Comparison of ENCODE assay signal across 8 mouse cellular contexts in the genomic region with DNA sequence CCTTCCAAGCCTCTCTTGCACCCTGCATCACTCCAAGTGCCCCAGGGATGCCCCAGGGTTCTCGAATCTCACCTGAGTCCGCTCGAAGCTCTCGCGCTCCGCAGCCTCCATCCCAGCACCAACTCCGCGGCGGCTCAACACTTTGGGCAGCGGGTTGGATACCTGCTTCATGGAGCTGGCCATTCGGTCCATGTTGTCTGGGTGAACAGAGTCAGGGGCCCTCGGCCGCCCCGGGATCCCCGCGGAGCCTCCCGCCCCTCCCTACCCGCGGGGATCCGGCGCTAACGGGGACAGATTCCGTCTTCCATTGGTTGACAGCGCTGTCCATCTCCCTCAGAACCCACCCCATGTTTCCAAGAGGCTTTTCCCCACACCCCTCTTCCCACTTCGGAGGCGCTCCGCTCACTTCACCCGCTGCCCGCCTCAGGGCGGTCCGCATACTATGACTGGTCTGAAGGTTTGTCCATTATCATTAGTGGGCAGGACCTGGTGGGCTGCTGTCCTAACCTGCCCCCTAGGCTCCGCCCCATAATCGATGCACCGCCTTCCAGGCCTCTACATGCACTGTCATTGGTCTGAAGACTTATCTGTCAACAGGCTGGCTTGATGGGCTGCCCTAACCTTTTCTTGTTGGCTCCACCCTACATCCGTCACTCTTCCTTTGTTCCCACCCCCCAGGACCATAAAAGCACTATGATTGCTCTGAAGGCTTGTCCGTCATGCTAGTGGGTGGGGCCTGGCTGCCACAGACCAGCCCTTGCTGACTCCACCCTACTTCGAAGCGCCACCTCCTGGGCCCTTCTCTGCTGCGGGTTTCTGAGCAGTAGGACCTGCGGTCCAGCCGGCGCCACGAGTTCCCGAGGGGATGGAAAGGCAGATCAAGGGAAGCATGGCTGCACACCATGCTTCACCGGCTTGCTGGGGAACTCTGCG. TPM values are rescaled to one million over a fixed set of nuclear protein-coding genes. Genes with fewer than 3 reads are reported as not detected.
A peak's percentile ranks its signal among the peaks of the same experiment; 100 is the strongest.
DNase-seq lines count a peak whose midpoint lies in the region; ATAC-seq lines count a peak whose summit lies in the region.

A gene (minus strand): TSS at position 256 of the 933 bp plus-strand sequence.

- H3K27me3 ChIP-seq in hindbrain, embryonic 14.5 days (ENCODE audit: control insufficient read depth, insufficient read depth, low read length), result no peaks in the 10 kb centered on the region

- peak within 1 kb of the TSS; percentile 97 for H3K4me2 ChIP-seq in hindbrain, embryonic 14.5 days (replicated peaks)

- peak within 1 kb of the TSS; percentile 75 for H3K9ac ChIP-seq in hindbrain, embryonic 14.5 days

- no peaks in the 10 kb centered on the region for H3K9me3 ChIP-seq in hindbrain, embryonic 14.5 days (ENCODE audit: control insufficient read depth, low read length)

- WGBS in hindbrain, embryonic 14.5 days, result under 1% methylated on average over 46 of the region's 46 CpGs

- peak; percentile 99 for ATAC-seq in hindbrain, embryonic 14.5 days (ENCODE audit: low FRiP score)

- H3K4me3 ChIP-seq in hindbrain, embryonic 14.5 days (replicated peaks; ENCODE audit: low read length), result peak within 1 kb of the TSS; percentile 76

- peak within 1 kb of the TSS; percentile 62 for H3K27ac ChIP-seq in hindbrain, embryonic 14.5 days

- H3K4me1 ChIP-seq in hindbrain, embryonic 14.5 days (replicated peaks; ENCODE audit: control insufficient read depth, insufficient read depth, low read length), result peaks cover 14% of the 10 kb centered on the region

- no peaks in the 10 kb centered on the region for H3K36me3 ChIP-seq in hindbrain, embryonic 14.5 days (replicated peaks; ENCODE audit: control insufficient read depth, insufficient read depth)

- peak; percentile 100 for DNase-seq in R1 (ENCODE audit: low read depth, low spot score)
- DNase-seq in cerebellum, postnatal 25 days, result peak; percentile 97 to 100
- DNase-seq in frontal cortex, postnatal 25 days (ENCODE audit: low spot score in 2 of 2), result peak; percentile 100
- DNase-seq in hindbrain, embryonic 14.5 days (ENCODE audit: low spot score), result peak; percentile 97
- DNase-seq in layer of hippocampus, postnatal 36 days, result peak; percentile 100
- peak; percentile 100 for DNase-seq in lung, postnatal 36 days
- peak; percentile 100 for DNase-seq in retina, postnatal 1 day
- peak; percentile 98 to 99 for DNase-seq in urinary bladder, adult 18-20 months (ENCODE audit: low spot score in 2 of 2)

RNA-seq across cellular contexts. Expression of the gene that starts here (rescaled TPM):
- 48.4 and 49.4 TPM in 2 replicates for polyA plus RNA-seq in hindbrain, embryonic 14.5 days (2014; fragmentation: Nextera tagmentation; extraction: Ambion mirVana)
- total RNA-seq in layer of hippocampus, postnatal 36 days (2021), result 10 to 100 TPM; 32.3 to 46.3 TPM

Comparison
In these comparisons a context has a peak if more than half of its experiments do, and no peak if none do; other contexts are left out.
1. Peak in every context shown above with its lines: DNase-seq, ATAC-seq, H3K4me3 ChIP-seq and H3K27ac ChIP-seq.